Mouse (Mus musculus) heart, postnatal 0 days (tissue): ENCODE measurements at regions not wholly inside any gene's neighbourhood (a gene's known extent, or its start where the extent isn't known, plus 50 kb on each side); places are given as distances from the start of the nearest gene placed in this dataset.

Experiments used
- CTCF ChIP-seq: IDR thresholded peaks from 2 replicates; pipeline ENCODE4 v1.5.1; 2016; ENCODE audit warnings: antibody characterized with exemption, control low read depth, low read depth
- EP300 ChIP-seq: IDR thresholded peaks from 2 replicates; pipeline ENCODE4 v1.6.1; 2016; ENCODE audit warnings: antibody characterized with exemption, low read depth

- no peak for TF ChIP-seq CTCF
- TF ChIP-seq EP300 = no peak
Measured at GRCm38 (mm10) chr11:25313879-25314278, 896.7 kb downstream of the 5730522E02Rik start.
